Mouse (Mus musculus): ENCODE data around the gene Lrrc74a.

Gene Lrrc74a

GRCm38 (mm10) chr12:86803651-86804307 lies 69.6 kb downstream of the Lrrc74a start:
- in situ Hi-C loops (cut with MboI, MseI) = no loop called here

DNA sequence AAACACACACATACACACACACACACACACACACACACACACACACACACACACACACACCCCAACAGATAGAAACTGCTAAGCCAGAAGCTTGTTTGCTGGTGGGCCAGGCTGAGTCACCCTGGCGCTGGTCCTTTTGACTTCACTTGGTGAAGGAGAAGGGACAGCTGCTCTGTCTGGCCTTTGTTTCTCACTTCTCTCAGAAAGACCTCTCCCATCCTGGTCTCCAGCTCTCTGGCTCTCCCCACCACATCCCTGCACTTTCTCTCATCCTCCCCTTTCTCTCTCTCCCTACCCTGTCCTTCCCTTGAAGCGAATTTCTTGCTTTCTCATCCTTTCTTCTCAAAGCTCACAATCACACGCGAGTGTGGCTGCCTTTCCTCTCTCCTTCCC lies 70.1 kb downstream of the Lrrc74a start:
- in situ Hi-C loops (cut with MboI, MseI) = no loop called here

DNA sequence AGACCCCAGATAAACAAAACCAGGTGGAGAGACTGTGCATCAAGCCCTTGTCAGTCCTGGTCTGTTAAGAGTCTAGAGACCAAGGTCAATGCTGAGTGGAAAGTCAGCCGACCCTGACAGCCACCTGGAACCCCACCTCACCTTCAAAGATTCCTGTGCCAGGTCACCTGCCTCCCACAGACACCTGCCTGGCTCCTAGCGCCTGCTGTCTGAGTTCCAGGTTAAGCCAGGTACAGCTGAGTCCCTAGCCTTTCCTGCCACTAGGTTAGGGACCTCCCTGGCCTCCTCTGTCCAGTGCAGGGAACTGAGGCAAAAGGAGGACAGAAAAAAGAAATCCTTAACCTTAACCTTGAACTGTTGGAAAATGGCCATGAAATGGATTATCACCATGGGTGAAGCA lies 70.7 kb downstream of the Lrrc74a start:
- in situ Hi-C loops (cut with MboI, MseI) = no loop called here

- in situ Hi-C loops (cut with MboI, MseI) = no loop called here
Observed at GRCm38 (mm10) chr12:86805315-86805714, 71.1 kb downstream of the Lrrc74a start.

GRCm38 (mm10) chr12:86806031-86806922 lies 72.1 kb downstream of the Lrrc74a start:
- in situ Hi-C loops (cut with MboI, MseI) = no loop called here

- in situ Hi-C loops (cut with MboI, MseI) = no loop called here
Observed at GRCm38 (mm10) chr12:86806923-86807794, 73.0 kb downstream of the Lrrc74a start.

- in situ Hi-C loops (cut with MboI, MseI) = no loop called here
Observed at GRCm38 (mm10) chr12:86807795-86808128, 73.6 kb downstream of the Lrrc74a start.

DNA sequence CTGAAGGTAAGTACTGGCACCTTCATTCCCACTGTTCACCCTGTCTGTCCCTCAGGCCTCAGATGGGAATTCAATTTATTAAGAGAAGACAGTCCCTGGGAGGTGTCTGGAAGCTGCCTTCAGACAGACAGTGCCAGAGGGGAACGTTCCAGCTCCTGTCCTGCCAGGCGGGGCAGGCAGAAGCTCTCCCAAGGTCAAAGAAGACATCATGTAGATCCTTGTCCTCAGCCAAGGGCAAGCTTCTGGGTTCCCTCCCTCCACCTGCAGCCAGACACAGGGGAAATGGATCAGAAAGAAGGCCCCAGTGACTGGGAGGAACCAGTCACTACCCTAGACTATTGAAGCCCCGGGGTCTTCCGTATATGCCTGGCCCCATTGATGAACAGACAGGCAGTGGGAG lies 74.7 kb downstream of the Lrrc74a start:
- in situ Hi-C loops (cut with MboI, MseI) = no loop called here

- in situ Hi-C loops (cut with MboI, MseI) = no loop called here
Observed at GRCm38 (mm10) chr12:86810040-86810439, 75.9 kb downstream of the Lrrc74a start.

DNA sequence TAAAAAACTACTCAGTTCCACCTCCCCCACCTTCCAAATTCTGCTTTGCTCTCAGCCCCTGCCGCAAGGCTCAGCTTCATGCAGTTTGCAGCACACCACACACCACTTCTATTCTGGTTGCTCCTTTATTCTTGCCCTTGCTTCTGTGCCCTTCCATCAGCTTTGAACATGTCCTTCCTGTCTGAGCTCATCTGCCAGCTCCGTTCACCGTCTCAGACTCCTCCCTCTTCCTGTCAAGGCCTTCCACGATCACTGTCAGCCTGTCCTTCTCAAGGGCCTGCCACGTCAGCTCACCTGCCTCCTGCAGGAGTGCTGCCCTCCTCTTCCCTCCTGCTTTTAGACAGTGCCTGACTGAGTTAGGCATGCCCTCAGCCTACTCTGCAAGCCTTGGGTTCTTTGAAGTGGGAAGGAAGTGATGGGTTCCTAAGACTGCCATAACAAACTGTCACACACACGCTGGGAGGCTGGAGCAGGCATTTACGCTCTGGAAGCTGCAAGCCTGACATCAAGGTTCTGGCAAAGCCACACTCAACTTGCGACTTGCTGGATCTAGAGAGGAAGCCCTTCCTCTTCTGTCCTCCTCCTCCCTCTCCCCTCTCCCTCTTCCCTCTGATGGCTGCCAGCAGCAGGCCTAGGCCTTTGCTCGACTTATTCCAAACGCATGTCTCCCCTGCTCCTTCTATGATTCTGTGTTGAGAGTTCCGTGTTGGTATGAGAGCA lies 76.7 kb downstream of the Lrrc74a start:
- in situ Hi-C loops (cut with MboI, MseI) = no loop called here

- in situ Hi-C loops (cut with MboI, MseI) = no loop called here
Observed at GRCm38 (mm10) chr12:86812782-86813181, 78.6 kb downstream of the Lrrc74a start.
